Mouse (Mus musculus): ENCODE measurements at regions not wholly inside any gene's neighbourhood (a gene's known extent, or its start where the extent isn't known, plus 50 kb on each side); places are given as distances from the start of the nearest gene placed in this dataset.

DNA sequence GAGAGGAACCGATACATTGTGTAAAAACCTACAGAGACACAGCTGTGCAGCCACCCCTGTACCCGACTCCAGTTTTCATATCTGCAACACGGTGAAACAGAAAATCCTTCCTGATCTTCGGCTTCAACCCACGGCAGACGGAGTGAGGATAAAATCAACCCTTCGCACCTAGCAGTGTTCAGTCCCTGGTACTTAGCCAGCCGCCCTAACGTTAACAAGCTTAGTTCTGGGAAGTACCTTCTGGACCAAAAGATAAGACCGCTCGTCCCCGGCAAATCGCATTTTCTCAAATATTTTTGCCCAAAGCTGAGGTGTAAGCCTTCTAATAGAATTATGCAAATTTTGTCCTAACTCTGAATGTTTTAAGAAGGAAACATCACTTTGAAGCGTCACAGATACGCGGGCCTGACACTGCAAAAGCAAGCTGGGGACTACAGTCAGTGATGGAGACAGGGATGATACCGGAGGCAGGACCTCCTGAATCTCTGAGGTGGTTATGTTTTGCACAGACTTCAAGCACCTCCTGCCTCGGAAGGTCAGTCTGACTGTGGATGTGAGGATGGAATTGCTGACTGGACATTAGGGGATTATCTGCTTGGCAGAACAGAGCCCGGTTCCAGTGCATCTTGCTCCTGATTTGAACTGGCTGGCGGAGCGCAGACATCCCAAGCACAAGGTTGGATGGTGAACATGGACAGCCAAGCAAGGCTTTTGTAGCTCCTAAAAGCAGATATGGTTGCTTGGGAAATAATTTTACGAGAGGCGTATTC, 139.8 kb upstream of the Sgk1 start:
- no peak overlapping the region for H3K4me3 ChIP-seq (replicated peaks; ENCODE audit: low read length)
- TF ChIP-seq CTCF (conservative IDR thresholded peaks at IDR 0.05; ENCODE audit: low read length) = no peak
- TF ChIP-seq POU5F1 (IDR thresholded peaks at IDR 0.05; ENCODE audit: borderline replicate concordance, low read length) = no peak
- TF ChIP-seq NANOG (IDR thresholded peaks at IDR 0.05; ENCODE audit: borderline replicate concordance, low read length) = no peak
- H3K4me1 ChIP-seq (replicated peaks; ENCODE audit: low read depth, low read length) = peaks cover 62% of the 10 kb centered on the region
- H3K9me3 ChIP-seq (ENCODE audit: low read length) = peaks cover 6% of the 10 kb centered on the region
- no peaks in the 10 kb centered on the region for H3K36me3 ChIP-seq (ENCODE audit: insufficient read depth, low read length)
- no peaks in the 10 kb centered on the region for H3K27me3 ChIP-seq (ENCODE audit: insufficient read depth, low read length)

DNA sequence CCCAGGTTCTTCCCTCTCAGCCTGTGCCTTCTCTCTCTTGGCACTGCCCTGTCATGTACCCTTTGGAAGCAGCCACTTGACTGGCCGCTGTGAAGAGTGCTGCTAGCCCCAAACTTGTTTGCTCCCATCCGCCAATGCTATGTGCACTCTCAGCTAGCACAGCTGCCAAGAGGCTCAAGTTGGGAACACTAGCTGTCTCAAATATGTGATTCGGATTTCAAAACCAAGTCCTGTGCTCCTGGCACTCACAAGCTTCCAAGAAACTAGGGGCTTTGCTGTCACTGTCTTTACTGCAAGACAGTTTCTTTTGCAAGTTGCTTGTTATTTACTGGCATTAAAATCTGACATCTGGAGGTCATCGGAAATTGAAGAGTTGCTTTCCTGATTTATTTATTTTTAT, 138.6 kb upstream of the Sgk1 start:
- TF ChIP-seq POU5F1 (IDR thresholded peaks at IDR 0.05; ENCODE audit: borderline replicate concordance, low read length) = no peak
- no peak for TF ChIP-seq NANOG (IDR thresholded peaks at IDR 0.05; ENCODE audit: borderline replicate concordance, low read length)
- no peak for TF ChIP-seq CTCF (conservative IDR thresholded peaks at IDR 0.05; ENCODE audit: low read length)
- no peak overlapping the region for H3K4me3 ChIP-seq (replicated peaks; ENCODE audit: low read length)
- no peaks in the 10 kb centered on the region for H3K27me3 ChIP-seq (ENCODE audit: insufficient read depth, low read length)
- H3K4me1 ChIP-seq (replicated peaks; ENCODE audit: low read depth, low read length) = peaks cover 74% of the 10 kb centered on the region
- no peaks in the 10 kb centered on the region for H3K36me3 ChIP-seq (ENCODE audit: insufficient read depth, low read length)
- H3K9me3 ChIP-seq (ENCODE audit: low read length) = no peaks in the 10 kb centered on the region

DNA sequence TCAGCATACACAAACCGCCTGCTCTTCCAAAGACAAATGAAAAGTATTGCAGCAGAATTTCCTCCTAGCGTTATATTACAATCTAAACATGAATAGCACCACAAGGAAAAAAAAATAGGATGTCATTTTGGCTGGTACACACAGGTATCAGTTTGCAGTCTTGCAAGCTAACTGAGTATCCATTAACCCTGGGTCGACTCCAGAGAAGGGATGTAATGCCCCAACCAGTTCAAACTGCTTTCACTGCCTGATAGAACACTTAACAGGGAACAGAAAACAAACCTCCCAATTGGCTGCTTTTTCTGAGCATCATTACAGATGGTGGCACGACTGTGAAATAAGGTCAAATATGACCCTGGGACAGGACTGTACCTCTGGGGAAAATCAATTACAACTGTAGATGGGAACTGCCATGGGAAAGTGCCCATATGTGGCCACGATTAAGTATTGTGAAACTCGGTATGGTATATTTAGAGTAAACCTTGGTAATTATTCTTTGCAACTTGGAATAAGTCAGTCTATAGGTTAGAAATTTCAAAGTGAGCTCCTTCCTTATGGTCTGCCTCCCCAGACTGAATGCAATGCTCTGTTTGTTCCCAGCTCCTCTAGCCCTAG, 137.5 kb upstream of the Sgk1 start:
- H3K4me1 ChIP-seq (replicated peaks; ENCODE audit: low read depth, low read length) = peaks cover 82% of the 10 kb centered on the region
- no peaks in the 10 kb centered on the region for H3K27me3 ChIP-seq (ENCODE audit: insufficient read depth, low read length)
- TF ChIP-seq POU5F1 (IDR thresholded peaks at IDR 0.05; ENCODE audit: borderline replicate concordance, low read length) (no peak), NANOG (IDR thresholded peaks at IDR 0.05; ENCODE audit: borderline replicate concordance, low read length) (no peak), CTCF (conservative IDR thresholded peaks at IDR 0.05; ENCODE audit: low read length) (no peak)

DNA sequence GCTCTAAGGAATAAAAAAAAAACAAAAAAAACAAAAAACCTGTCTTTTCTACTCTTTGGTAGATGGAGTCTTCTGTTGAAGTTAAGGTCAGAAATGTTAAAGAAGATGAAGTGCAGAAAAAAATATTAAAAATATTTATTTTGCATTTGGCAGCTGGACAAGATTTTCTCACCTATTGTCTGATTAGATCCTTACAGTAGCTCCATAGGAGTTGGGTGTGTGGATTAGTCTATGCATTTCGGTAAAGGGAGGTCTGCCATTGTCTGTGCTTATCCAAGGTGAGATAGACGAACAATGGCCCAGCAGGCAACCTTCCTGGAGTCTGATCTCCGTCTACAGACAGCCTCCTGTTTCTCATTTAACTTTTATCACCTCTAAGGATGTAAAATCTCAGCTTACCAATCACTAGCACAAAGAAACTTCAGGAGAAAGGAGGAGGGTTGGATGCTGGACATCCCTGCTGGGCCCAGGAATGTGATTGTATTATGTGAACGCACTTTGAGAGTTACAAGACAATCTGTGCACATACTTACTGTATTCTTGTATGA, 136.0 kb upstream of the Sgk1 start:
- TF ChIP-seq NANOG (IDR thresholded peaks at IDR 0.05; ENCODE audit: borderline replicate concordance, low read length) = peak; percentile 95
- TF ChIP-seq POU5F1 (IDR thresholded peaks at IDR 0.05; ENCODE audit: borderline replicate concordance, low read length) = no peak
- TF ChIP-seq CTCF (conservative IDR thresholded peaks at IDR 0.05; ENCODE audit: low read length) = no peak
- Histone ChIP-seq H3K36me3 (ENCODE audit: insufficient read depth, low read length) (no peaks in the 10 kb centered on the region), H3K4me1 (replicated peaks; ENCODE audit: low read depth, low read length) (peaks cover 86% of the 10 kb centered on the region), H3K4me3 (replicated peaks; ENCODE audit: low read length) (0 out of 2 replicates have a peak overlapping the region, but pooled peaks have one; percentile 39), H3K9me3 (ENCODE audit: low read length) (no peaks in the 10 kb centered on the region), H3K27me3 (ENCODE audit: insufficient read depth, low read length) (no peaks in the 10 kb centered on the region)

More for the DNA sequence above, 137.5 kb upstream of the Sgk1 start:
- H3K4me3 ChIP-seq (replicated peaks; ENCODE audit: low read length) = no peak overlapping the region
- no peaks in the 10 kb centered on the region for H3K36me3 ChIP-seq (ENCODE audit: insufficient read depth, low read length)
- no peaks in the 10 kb centered on the region for H3K9me3 ChIP-seq (ENCODE audit: low read length)

DNA sequence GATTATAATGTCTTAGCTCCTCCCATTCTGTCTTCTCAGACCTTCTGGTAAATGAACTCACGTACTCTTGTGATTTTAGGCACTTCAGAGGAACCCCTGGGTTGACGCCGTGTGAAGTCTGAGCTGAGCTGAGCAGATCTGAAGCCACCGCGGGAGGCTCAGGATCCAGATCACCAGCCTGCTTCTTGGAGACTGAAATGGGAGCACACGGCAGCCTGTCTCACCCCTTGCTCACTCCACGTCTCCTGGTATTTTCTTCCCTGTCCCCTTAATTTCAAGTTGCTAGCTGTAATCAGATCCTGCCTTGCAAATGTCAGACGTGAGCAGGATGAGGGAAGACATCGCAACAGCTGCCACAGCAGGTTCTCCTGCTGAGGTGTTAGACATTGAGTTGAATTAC, 135.3 kb upstream of the Sgk1 start:
- Histone ChIP-seq H3K4me3 (replicated peaks; ENCODE audit: low read length) (peak overlapping the region; percentile 39), H3K4me1 (replicated peaks; ENCODE audit: low read depth, low read length) (peaks cover 87% of the 10 kb centered on the region), H3K9me3 (ENCODE audit: low read length) (no peaks in the 10 kb centered on the region), H3K27me3 (ENCODE audit: insufficient read depth, low read length) (no peaks in the 10 kb centered on the region), H3K36me3 (ENCODE audit: insufficient read depth, low read length) (no peaks in the 10 kb centered on the region)
- TF ChIP-seq POU5F1 (IDR thresholded peaks at IDR 0.05; ENCODE audit: borderline replicate concordance, low read length) (no peak), NANOG (IDR thresholded peaks at IDR 0.05; ENCODE audit: borderline replicate concordance, low read length) (no peak), CTCF (conservative IDR thresholded peaks at IDR 0.05; ENCODE audit: low read length) (no peak)

DNA sequence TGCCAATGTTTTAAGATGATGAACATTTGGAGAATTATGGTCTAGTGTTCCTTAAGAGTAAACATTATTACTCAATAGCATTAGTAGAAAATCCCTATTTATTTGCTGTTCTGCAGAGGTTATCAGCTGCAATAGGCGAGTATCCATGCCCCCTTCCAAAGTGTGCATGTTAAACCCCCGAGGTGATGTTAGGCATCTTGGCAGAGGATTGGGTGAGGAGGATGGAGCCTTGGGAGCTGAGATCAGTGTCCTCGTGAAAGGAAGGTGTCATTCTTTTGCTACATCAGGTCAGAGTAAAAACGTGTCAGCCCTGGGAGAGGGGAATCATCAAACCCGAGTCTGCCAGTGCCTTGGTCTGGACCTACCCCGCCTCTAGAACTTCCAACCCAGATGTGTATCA, 130.7 kb upstream of the Sgk1 start:
- Histone ChIP-seq H3K9me3 (ENCODE audit: low read length) (peaks cover 8% of the 10 kb centered on the region), H3K4me3 (replicated peaks; ENCODE audit: low read length) (no peak overlapping the region), H3K4me1 (replicated peaks; ENCODE audit: low read depth, low read length) (peaks cover 81% of the 10 kb centered on the region), H3K27me3 (ENCODE audit: insufficient read depth, low read length) (no peaks in the 10 kb centered on the region), H3K36me3 (ENCODE audit: insufficient read depth, low read length) (no peaks in the 10 kb centered on the region)
- TF ChIP-seq NANOG (IDR thresholded peaks at IDR 0.05; ENCODE audit: borderline replicate concordance, low read length) (no peak), CTCF (conservative IDR thresholded peaks at IDR 0.05; ENCODE audit: low read length) (no peak), POU5F1 (IDR thresholded peaks at IDR 0.05; ENCODE audit: borderline replicate concordance, low read length) (no peak)

DNA sequence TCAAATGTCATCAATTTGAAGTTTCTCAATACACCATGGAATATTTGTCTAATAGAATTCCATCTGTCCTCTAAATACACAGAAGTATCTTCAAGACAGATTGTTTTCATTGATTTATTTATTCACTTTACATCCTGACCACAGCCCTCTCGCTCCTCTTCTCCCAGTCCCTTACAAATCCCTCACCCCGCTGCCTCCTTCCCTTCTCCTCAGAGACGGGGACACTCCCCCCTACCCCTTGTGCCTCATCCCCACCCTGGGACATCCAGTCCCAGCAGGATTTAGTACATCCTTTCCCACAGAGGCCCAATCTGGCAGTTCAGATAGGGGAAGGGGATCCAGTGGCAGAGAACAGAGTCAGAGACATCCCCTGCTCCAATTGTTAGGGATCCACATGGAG, 129.6 kb upstream of the Sgk1 start:
- TF ChIP-seq POU5F1 (IDR thresholded peaks at IDR 0.05; ENCODE audit: borderline replicate concordance, low read length) (no peak), NANOG (IDR thresholded peaks at IDR 0.05; ENCODE audit: borderline replicate concordance, low read length) (no peak)
- no peaks in the 10 kb centered on the region for H3K27me3 ChIP-seq (ENCODE audit: insufficient read depth, low read length)
- H3K36me3 ChIP-seq (ENCODE audit: insufficient read depth, low read length) = no peaks in the 10 kb centered on the region

DNA sequence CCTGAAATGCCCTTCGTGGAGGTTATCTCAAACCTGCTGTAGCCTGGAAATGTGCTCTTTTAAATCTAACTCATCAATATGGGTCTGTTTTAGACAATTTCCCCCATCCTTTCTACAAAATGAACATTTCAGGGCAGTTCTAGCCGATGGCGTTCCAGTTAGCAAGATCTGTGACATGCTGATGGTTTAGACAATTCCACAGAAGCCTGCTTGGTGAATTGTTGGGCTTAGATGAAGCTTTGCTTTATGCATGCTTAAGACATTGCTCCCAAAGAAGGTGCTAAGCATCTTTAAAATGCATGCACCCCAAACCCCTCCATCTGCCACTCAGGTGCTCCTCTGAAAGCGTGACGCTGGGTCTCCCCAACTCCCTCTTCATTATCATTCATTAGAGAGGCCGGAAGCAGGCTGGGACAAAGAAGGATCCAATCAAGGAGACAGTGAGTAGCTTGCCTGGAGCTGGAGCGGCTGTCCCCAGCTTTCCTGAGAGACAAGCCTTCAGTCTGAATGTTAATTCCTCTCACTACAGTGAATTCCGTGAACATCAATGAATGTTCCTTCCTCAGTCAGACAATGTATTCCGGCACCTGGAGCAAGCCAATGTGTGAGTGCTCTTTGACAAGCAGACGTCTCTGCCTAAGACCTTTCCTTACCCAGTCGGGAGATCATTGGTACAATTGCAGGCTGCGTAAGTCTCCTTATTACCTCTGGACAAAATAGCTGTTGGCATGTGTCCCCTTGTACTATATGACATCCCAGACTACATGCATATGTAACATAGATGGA, 127.0 kb upstream of the Sgk1 start:
- Histone ChIP-seq H3K9me3 (ENCODE audit: low read length) (peaks cover 15% of the 10 kb centered on the region), H3K4me1 (replicated peaks; ENCODE audit: low read depth, low read length) (peaks cover 56% of the 10 kb centered on the region), H3K4me3 (replicated peaks; ENCODE audit: low read length) (no peak overlapping the region), H3K27me3 (ENCODE audit: insufficient read depth, low read length) (no peaks in the 10 kb centered on the region), H3K36me3 (ENCODE audit: insufficient read depth, low read length) (no peaks in the 10 kb centered on the region)
- no peak for TF ChIP-seq NANOG (IDR thresholded peaks at IDR 0.05; ENCODE audit: borderline replicate concordance, low read length)
- TF ChIP-seq CTCF (conservative IDR thresholded peaks at IDR 0.05; ENCODE audit: low read length) = no peak
- no peak for TF ChIP-seq POU5F1 (IDR thresholded peaks at IDR 0.05; ENCODE audit: borderline replicate concordance, low read length)

More for the DNA sequence above, 129.6 kb upstream of the Sgk1 start:
- Histone ChIP-seq H3K4me1 (replicated peaks; ENCODE audit: low read depth, low read length) (peaks cover 71% of the 10 kb centered on the region), H3K4me3 (replicated peaks; ENCODE audit: low read length) (no peak overlapping the region), H3K9me3 (ENCODE audit: low read length) (peaks cover 15% of the 10 kb centered on the region)
